Mouse (Mus musculus) forebrain, embryonic 15.5 days (tissue): Measurements from ENCODE around the gene Zfp512b. TPM values are rescaled to one million over a fixed set of nuclear protein-coding genes. Genes with fewer than 3 reads are reported as not detected.

Source experiments
- ATAC-seq: fragments of 200-750 bp; cut with Nextera tagmentation; replicated peaks from 2 replicates; pipeline ENCODE4 v1.8.0; 2017; ENCODE audit warnings: mild to moderate bottlenecking, moderate TSS enrichment, moderate library complexity
- H3K27ac ChIP-seq: fragments of 300-500 bp; sonication (generic); replicated peaks from 2 replicates; pipeline ENCODE4 v1.5.1; 2015; ENCODE audit warnings: mild to moderate bottlenecking, inconsistent platforms
- H3K27me3 ChIP-seq: fragments of 300-500 bp; sonication (generic); 2 replicates; pipeline ENCODE4 v1.6.1; 2015; ENCODE audit warnings: inconsistent platforms
- H3K36me3 ChIP-seq: fragments of 300-500 bp; sonication (generic); 2 replicates; pipeline ENCODE4 v1.6.1; 2015; ENCODE audit warnings: mild to moderate bottlenecking, inconsistent platforms
- H3K4me1 ChIP-seq: fragments of 300-500 bp; sonication (generic); 2 replicates; pipeline ENCODE4 v1.6.1; 2015; ENCODE audit warnings: inconsistent platforms
- H3K4me2 ChIP-seq: fragments of 300-500 bp; sonication (generic); replicated peaks from 2 replicates; pipeline ENCODE4 v1.6.1; 2015; ENCODE audit warnings: mild to moderate bottlenecking, inconsistent platforms
- H3K4me3 ChIP-seq: fragments of 300-500 bp; sonication (generic); 2 replicates; pipeline ENCODE4 v1.5.1; 2015; ENCODE audit warnings: mild to moderate bottlenecking, inconsistent platforms
- H3K9ac ChIP-seq: fragments of 300-500 bp; sonication (generic); replicated peaks from 2 replicates; pipeline ENCODE4 v1.6.1; 2015; ENCODE audit warnings: mild to moderate bottlenecking, inconsistent platforms
- H3K9me3 ChIP-seq: fragments of 300-500 bp; sonication (generic); 2 replicates; pipeline ENCODE4 v1.6.1; 2016; ENCODE audit warnings: inconsistent platforms
- WGBS: fragments of 180-500 bp; shearing (Covaris S2); methylation state at CpG from one replicate; pipeline ENCODE4 v1.1.7; 2015; ENCODE audit warnings: mixed read lengths; 5-methylcytosine and 5-hydroxymethylcytosine counted together
- polyA plus RNA-seq: library from polyadenylated mRNA; unstranded; fragments of >200 nt; fragmentation: Nextera tagmentation; extraction: Ambion mirVana; gene quantifications from 2 replicates; pipeline ENCODE4 v1.2.1, GENCODE M21; 2015

Zfp512b gene
- polyA plus RNA-seq, 1 experiment from 2014 or later, result 76.5 TPM

DNA sequence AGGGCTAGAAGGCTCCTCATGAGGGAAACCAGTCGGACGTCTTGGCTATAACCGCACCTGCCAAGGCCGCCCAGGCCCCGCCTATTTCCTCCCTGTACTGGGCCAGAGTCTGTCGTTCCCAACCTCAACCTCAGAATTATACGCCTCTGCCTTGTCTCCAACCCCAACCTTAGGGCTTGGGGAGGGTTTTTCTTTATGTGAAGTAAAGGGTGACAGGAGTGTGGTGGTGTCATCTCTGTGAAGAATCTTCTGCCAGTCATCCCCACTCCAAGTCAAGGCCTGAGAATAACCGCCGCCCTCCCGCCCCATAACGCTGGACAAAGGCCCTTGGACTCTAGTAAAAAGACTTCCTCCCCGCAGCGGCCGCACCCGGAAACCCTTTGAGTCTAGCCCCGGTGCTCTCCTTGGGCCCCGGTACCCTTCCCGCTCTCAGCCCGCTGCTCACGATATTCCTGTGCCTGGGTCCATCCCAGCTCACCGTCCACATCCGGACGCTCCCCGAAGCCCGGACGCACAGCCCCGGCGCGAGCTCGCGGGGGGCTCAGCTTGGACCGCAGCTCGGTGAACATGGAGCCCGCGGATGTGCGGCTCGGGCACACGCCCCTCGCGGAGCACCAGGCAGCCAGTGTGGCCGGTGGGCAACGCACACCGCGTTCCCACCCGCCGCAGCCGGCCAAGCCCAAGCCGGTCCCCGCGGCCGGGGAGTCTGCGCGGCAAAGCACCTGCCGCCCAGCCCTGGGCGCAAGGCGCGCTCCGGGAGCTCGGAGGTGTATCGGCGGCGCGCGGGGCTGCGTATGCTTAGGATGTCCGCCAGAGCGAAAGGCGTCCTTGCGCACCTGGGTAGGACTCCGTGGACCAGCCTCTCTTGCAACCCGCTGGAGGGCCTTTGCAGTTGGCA is 6.1 kb upstream of the Zfp512b start, which contains the start of gene Samd10:
Gene Samd10 (minus strand): TSS at position 759 of the 898 bp plus-strand sequence.
- H3K4me2 ChIP-seq, result peak within 1 kb of the TSS; percentile 74
- H3K9me3 ChIP-seq, result no peaks in the 10 kb centered on the region
- H3K4me1 ChIP-seq, result peaks cover 44% of the 10 kb centered on the region
- H3K9ac ChIP-seq, result peak within 1 kb of the TSS; percentile 94
- H3K4me3 ChIP-seq, result peak within 1 kb of the TSS; percentile 85
- no peaks in the 10 kb centered on the region for H3K27me3 ChIP-seq
- WGBS, result 1% methylated on average over 71 of the region's 71 CpGs
- peaks cover 4% of the 10 kb centered on the region; the same call in 1 of the 2 replicates for H3K36me3 ChIP-seq
- H3K27ac ChIP-seq, result peak within 1 kb of the TSS; percentile 90
- ATAC-seq, result peak; percentile 31

DNA sequence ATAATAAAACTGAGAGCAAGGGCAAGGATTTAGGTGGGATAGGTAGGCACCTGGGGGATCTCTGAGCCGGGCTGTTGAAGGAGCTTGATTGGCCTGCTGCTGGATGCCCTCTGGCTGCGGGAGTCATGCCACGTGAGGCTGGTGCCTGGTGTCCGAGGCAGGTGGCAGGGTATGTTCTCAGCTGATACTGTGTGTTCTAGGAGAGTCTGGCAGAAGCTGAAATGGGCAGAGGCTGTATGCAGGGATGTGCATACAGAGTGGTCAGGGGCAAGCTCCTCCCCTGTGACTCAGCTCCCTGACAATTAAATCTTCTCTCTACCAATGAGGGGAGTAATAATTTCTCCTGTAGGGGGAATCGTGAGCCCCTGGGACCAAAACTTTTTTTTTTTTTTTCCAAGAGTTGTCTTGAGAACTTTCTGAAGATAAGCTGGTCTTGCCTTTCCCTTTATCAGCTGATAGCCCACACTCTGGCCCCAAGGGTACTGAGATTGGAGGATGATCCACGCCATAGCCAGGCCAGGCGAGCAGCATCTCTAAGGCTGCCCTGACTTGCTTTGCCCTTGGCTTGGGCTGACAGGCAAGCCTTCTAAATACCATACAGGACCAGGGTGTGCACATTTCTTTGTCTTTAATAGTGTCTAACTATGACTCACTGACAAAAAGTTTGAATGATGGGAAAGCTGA is 4.9 kb upstream of the Zfp512b start:
- no peaks in the 10 kb centered on the region for H3K27me3 ChIP-seq
- H3K4me1 ChIP-seq, result peaks cover 43% of the 10 kb centered on the region
- H3K27ac ChIP-seq, result no peak overlapping the region
- no peak for ATAC-seq
- 75% methylated on average over 7 of the region's 7 CpGs for WGBS
- no peak overlapping the region for H3K9ac ChIP-seq
- no peaks in the 10 kb centered on the region for H3K9me3 ChIP-seq
- no peak overlapping the region for H3K4me2 ChIP-seq
- peaks cover 4% of the 10 kb centered on the region; the same call in 1 of the 2 replicates for H3K36me3 ChIP-seq
- no peak overlapping the region for H3K4me3 ChIP-seq

DNA sequence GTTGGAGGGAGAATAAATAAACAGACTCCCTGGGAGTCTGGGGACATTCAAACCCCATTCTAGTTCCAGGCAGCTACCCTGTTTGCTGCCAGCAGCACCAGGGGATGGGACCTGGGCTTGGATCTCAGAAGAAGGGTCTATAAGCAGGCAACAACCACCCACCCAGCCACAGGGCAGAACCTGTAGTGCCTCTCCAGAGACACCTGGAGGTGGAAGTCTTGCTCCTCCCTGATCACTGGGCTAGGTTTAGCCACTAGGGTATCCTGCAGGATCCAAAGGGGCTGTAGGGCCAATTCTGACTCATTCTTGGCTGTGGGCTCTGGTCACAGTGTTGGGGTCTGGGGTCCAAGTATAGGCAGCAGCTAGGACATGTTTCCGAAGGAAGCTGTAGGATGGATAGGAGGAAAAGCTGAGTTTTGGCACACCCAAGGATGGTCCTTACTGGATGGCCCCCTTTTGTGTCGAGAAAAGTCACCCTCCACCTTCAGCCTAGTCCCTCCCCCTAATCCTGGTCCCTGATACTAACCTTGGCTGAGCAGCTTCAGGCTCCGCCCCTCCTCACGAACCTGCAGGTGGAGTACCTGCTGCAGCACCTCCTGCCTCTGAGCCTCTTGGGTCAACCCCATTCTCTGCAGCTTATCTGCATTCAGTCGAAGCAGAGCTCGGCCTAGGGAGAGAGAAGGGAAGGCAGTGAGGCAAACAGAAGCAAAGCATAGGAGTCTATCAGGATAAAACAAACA is 3.8 kb upstream of the Zfp512b start:
- no peak overlapping the region for H3K9ac ChIP-seq

DNA sequence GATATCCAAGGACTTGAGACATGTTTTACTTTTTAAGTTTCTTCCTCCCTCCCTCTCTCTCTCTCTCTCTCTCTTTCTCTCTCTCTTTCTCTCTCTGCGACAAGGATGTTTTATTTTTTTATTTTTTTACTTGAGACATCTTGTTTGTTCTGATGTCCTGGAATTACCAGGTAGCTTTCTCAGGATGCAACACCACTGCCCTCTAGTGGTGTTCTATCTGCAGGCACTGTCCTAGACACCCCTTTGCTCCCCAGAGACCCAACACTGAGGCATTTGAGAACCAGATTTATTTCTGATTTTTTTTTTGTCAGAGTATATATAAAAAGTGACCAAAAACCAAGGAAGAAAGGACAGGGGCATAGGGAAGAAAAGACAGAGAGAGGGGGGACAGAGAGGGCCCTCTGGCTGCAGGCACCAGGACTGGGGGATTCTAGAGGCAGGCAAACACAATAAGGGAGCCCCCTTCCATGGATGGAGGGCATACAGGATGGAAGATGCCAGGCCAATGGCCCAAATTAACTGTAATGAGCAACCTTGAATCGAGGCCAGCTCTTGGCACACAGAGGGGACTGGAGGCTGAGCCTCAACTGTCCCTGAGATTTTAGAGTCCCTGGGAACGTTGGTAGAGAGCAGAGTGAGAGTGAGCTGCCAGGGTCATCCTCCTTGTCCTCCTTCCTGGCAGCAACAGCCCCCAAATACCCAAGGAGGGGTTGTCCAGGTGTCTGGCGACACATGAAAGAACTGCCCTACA is 2.5 kb upstream of the Zfp512b start:
- Histone ChIP-seq H3K9ac (no peak overlapping the region), H3K4me1 (peaks cover 44% of the 10 kb centered on the region), H3K4me3 (no peak overlapping the region), H3K27me3 (no peaks in the 10 kb centered on the region), H3K9me3 (no peaks in the 10 kb centered on the region), H3K27ac (no peak overlapping the region), H3K4me2 (no peak overlapping the region), H3K36me3 (peaks cover 8% of the 10 kb centered on the region)
- 64% methylated on average over 4 of the region's 4 CpGs for WGBS
- ATAC-seq, result no peak

More for the DNA sequence above, 3.8 kb upstream of the Zfp512b start:
- Histone ChIP-seq H3K4me3 (no peak overlapping the region), H3K27me3 (no peaks in the 10 kb centered on the region), H3K9me3 (no peaks in the 10 kb centered on the region), H3K27ac (no peak overlapping the region), H3K36me3 (peaks cover 4% of the 10 kb centered on the region; the same call in 1 of the 2 replicates), H3K4me2 (no peak overlapping the region), H3K4me1 (peaks cover 39% of the 10 kb centered on the region)
- 63% methylated on average over 6 of the region's 6 CpGs for WGBS
- ATAC-seq, result no peak

DNA sequence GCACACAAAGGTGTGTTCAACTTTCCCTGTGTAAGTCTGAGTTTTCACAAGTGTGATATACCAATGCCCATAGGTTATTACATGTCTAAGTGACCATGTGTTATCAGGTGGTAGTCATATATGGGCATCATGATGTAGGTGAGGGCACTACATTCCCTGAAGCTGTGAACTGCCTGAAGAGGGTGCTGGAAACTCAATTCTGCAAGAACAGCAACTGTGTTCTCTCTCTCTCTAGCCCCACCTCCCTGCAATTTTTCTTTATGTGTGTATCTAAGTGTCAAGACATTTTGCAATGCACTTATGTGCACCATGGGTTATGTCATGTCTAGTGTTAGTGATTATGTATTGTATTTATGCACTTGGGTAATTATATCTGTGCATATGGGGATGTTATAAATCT is 1.3 kb upstream of the Zfp512b start:
- Histone ChIP-seq H3K27ac (no peak overlapping the region), H3K4me2 (no peak overlapping the region), H3K36me3 (peaks cover 20% of the 10 kb centered on the region), H3K9me3 (no peaks in the 10 kb centered on the region), H3K4me3 (no peak overlapping the region), H3K9ac (no peak overlapping the region), H3K4me1 (peaks cover 38% of the 10 kb centered on the region), H3K27me3 (no peaks in the 10 kb centered on the region)
- no peak for ATAC-seq

DNA sequence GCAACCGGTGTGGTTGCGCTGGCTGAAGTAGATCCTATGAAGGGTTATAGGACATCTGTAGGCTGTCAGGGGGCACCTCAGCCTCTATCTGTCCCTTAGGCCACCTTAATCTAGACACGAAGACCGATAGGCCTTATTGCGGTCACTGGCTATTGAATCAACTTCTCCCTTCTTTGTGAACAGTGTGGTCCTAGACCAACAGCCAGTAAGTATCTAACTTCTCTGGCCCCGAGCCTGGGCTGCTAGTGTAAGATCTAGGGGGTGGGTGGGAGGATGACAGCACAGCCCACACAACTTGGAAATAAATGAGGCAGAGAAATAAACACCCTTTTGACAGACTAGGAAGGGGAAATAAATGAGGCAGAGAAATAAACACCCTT is 429 bp upstream of the Zfp512b start:
- 2% methylated on average over 6 of the region's 6 CpGs for WGBS
- Histone ChIP-seq H3K4me3 (peak overlapping the region; percentile 91), H3K4me1 (peaks cover 32% of the 10 kb centered on the region), H3K36me3 (peaks cover 27% of the 10 kb centered on the region), H3K27ac (peak overlapping the region; percentile 89), H3K9me3 (no peaks in the 10 kb centered on the region), H3K4me2 (peak overlapping the region; percentile 89), H3K27me3 (no peaks in the 10 kb centered on the region), H3K9ac (peak overlapping the region; percentile 98)
- ATAC-seq, result peak; percentile 26

DNA sequence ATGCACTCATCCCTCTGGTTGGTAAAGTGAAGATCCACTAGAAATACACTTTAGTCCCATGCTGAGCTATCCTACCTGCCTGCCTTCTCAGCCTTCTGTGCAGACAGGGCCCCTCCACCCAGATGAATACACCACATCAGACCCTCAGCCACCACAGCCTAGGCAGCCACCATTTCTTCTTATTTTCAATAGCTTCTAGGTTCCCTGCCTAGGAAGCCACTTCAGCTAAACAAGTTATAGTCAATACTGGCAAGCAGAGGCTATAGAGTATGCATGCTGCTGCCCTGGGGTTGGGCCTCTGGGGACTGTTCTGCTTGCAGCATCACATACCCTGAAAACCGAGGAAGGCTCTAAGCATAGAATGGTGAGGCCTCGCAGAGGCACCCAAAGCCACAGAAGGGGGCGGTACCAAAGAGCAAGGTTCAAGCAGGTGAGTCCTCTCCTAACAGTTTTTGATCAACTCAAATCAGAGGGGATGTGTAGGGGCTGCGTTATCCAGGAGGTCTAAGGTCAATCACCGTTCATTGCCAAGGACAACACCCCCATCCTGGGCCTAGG is 996 bp downstream of the Zfp512b start, which contains the start of gene Prpf6:
Gene Prpf6 (plus strand): TSS at position 341 of the 558 bp plus-strand sequence.
- WGBS, result 9% methylated on average over 5 of the region's 5 CpGs
- Histone ChIP-seq H3K4me3 (peak within 1 kb of the TSS; percentile 91), H3K4me2 (peak within 1 kb of the TSS; percentile 89), H3K4me1 (peaks cover 25% of the 10 kb centered on the region), H3K9ac (peak within 1 kb of the TSS; percentile 98), H3K27ac (peak within 1 kb of the TSS; percentile 89), H3K36me3 (peaks cover 40% of the 10 kb centered on the region), H3K9me3 (no peaks in the 10 kb centered on the region), H3K27me3 (no peaks in the 10 kb centered on the region)
- 0 out of 2 replicates have a peak, but pooled peaks have one; percentile 2 for ATAC-seq

DNA sequence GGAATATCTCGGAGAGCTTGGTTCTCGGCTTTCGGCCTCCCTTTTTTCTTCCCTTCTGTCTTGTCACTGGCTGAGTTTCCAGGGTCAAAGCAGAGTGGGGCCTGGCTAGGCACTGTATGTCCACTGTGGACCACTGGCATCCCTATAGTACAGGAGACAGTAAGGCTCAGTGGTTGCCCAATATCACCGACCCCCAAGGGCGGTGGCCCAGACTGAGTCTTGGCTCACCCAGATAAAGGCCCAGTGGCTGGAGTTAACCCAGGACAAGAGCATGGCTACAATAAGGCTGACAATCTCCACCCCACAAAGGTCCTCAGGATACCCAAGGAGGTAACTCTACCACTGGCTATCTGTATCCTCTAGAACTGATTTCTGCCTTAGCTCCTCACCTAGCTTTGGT is 2.1 kb downstream of the Zfp512b start:
- Histone ChIP-seq H3K9me3 (no peaks in the 10 kb centered on the region), H3K27me3 (no peaks in the 10 kb centered on the region), H3K27ac (no peak overlapping the region), H3K4me2 (peak overlapping the region; percentile 89; the same call in 1 of the 2 replicates), H3K4me1 (peaks cover 25% of the 10 kb centered on the region), H3K9ac (0 out of 2 replicates have a peak overlapping the region, but pooled peaks have one; percentile 98), H3K36me3 (peaks cover 48% of the 10 kb centered on the region), H3K4me3 (0 out of 2 replicates have a peak overlapping the region, but pooled peaks have one; percentile 91)
- no peak for ATAC-seq
- 95% methylated on average over 5 of the region's 5 CpGs for WGBS

DNA sequence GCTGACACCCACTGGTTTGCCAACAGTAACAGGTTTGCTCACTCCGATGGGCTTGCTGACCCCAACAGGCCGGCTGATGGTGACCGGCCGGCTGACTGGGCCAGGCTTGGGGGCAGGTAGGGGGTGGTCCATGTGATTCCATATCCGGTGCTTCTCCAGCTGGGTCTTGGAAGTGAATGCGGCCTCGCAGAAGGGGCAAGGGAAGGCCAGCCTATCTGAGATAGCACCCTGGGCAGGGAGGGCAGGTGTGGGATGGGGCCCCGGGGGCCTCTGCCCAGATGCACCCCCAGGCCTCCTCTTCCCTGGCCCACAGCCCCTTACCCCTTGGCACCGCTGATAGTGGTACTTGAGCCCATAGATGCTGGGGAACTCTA is 2.9 kb downstream of the Zfp512b start:
- no peak overlapping the region for H3K27ac ChIP-seq
- no peak overlapping the region for H3K4me2 ChIP-seq
- H3K27me3 ChIP-seq, result no peaks in the 10 kb centered on the region
- H3K9ac ChIP-seq, result no peak overlapping the region
- H3K36me3 ChIP-seq, result peaks cover 55% of the 10 kb centered on the region
- H3K4me3 ChIP-seq, result no peak overlapping the region
- peaks cover 25% of the 10 kb centered on the region for H3K4me1 ChIP-seq
- no peak for ATAC-seq
- no peaks in the 10 kb centered on the region for H3K9me3 ChIP-seq
- 94% methylated on average over 9 of the region's 9 CpGs for WGBS

DNA sequence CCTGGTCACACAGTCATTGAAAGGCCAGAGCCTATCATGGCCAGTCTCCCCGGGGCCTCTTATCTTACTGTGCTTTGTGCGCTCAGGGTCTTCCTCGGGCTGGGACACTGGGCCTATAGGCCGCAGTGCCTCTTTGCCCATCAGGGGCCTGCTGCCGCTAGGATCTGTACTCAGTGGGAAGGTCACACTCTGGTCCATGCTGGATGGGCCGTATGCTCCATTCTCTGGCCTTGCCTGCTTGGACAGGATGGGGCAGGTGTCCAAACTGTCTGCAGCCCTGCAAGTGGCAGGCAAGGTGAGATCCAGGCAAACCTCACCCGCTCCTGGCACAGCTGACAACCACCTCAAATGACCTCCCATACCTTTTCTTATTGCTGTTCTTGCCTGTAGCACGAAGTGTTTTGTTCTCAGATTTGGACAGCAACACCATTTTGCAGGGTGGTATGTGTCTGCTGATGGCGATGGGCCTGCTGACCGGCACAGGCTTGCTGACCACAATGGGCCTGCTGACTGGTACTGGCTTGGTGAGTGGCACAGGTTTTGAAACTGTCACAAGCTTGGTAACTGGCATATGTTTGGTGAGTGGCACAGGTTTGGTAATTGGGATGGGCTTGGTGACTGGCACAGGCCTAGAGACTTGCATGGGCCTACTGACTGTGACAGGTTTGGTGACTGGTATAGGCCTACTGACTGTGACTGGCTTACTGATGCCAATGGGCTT is 3.4 kb downstream of the Zfp512b start:
- Histone ChIP-seq H3K27me3 (no peaks in the 10 kb centered on the region), H3K9ac (no peak overlapping the region), H3K9me3 (no peaks in the 10 kb centered on the region), H3K4me2 (no peak overlapping the region), H3K4me3 (no peak overlapping the region), H3K4me1 (peaks cover 25% of the 10 kb centered on the region), H3K36me3 (peaks cover 61% of the 10 kb centered on the region), H3K27ac (no peak overlapping the region)
- 93% methylated on average over 10 of the region's 10 CpGs for WGBS
- no peak for ATAC-seq
